Mouse (Mus musculus): ENCODE measurements around the gene Hist1h2ag. TPM values are rescaled to one million over a fixed set of nuclear protein-coding genes. Genes with fewer than 3 reads are reported as not detected.

Gene Hist1h2ag
- not detected for polyA plus RNA-seq (2015; fragmentation: Illumina TruSeq; extraction: RNeasy Lipid Tissue Mini Kit (QIAGEN cat#74804); ENCODE audit: insufficient read depth, low replicate concordance)

DNA sequence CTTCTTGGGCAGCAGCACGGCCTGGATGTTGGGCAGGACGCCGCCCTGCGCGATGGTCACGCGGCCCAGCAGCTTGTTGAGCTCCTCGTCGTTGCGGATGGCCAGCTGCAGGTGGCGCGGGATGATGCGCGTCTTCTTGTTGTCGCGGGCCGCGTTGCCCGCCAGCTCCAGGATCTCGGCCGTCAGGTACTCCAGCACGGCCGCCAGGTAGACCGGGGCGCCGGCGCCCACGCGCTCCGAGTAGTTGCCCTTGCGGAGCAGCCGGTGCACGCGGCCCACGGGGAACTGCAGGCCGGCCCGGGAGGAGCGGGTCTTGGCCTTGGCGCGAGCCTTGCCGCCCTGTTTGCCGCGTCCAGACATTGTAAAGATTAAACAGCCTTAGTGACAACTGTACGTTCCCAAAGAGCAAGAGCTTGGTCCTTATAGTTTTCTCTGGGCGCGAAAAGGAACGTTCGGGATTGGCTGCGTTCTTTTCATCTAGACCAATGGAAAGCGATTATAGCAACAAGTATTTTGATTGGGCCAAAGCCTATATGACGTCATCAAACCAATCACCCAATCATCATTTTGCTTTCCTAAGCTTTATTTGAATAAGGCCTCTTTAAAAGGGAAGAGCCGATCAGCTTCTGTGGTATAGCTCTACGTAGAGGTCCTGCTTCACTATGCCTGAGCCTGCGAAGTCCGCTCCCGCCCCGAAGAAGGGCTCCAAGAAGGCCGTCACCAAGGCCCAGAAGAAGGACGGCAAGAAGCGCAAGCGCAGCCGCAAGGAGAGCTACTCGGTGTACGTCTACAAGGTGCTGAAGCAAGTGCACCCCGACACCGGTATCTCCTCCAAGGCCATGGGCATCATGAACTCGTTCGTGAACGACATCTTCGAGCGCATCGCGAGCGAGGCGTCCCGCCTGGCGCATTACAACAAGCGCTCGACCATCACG, at the start of gene Hist1h2ag, which contains the start of gene Hist1h2bj:
Gene Hist1h2ag, minus strand, starts transcription at position 377 of the 935 bp plus-strand sequence.
Gene Hist1h2bj, plus strand, starts transcription at position 647 of the 935 bp plus-strand sequence.

DNA sequence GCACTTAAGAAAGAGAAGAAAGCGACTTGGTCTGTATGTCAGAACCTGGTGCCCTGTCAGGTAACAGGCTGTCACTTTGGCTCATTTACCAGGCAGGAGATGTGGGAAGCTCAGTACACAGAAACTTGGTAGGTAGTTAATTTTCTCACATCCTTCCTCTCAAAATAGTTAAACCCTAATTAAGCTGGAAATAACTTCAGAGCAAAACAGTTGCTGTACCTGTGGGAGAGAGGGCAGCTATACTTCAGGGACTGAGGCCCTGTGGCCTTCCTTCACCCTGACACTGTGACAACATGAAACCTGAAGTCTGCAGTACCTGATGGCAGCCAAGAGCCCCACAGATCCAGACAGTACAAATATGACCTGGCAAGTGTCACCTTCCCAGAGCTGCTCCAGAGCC, 41.4 kb upstream of the Hist1h2ag start, which contains the start of gene Vmn1r188:
Gene Vmn1r188, plus strand, starts transcription at position 301 of the 400 bp plus-strand sequence.

GRCm38 (mm10) chr13:22041142-22041536, 1.6 kb downstream of the Hist1h2ag start, which contains the start of gene Hist1h4i:
Gene Hist1h4i (minus strand): TSS chr13:22041362.

GRCm38 (mm10) chr13:22035267-22036148, 7.2 kb downstream of the Hist1h2ag start, which contains the start of the genes Hist1h2ah and Hist1h2bk:
Gene Hist1h2ah (minus strand): TSS chr13:22035568.
Gene Hist1h2bk (plus strand): TSS chr13:22035870.

GRCm38 (mm10) chr13:22009642-22010041, 33.1 kb downstream of the Hist1h2ag start, which contains the start of gene Prss16:
Gene Prss16 (minus strand): TSS chr13:22009742.

Other genes starting within 250 kb of the Hist1h2ag start
- 1.1 TPM for gene Hist1h2bq, start 232.7 kb downstream of the Hist1h2ag start, polyA plus RNA-seq (2015; fragmentation: Illumina TruSeq; extraction: RNeasy Lipid Tissue Mini Kit (QIAGEN cat#74804); ENCODE audit: insufficient read depth, low replicate concordance)
- gene Hist1h2ao, start 232.5 kb downstream of the Hist1h2ag start, polyA plus RNA-seq (2015; fragmentation: Illumina TruSeq; extraction: RNeasy Lipid Tissue Mini Kit (QIAGEN cat#74804); ENCODE audit: insufficient read depth, low replicate concordance) = not detected
- not detected for gene Hist1h4m, start 231.2 kb downstream of the Hist1h2ag start, polyA plus RNA-seq (2015; fragmentation: Illumina TruSeq; extraction: RNeasy Lipid Tissue Mini Kit (QIAGEN cat#74804); ENCODE audit: insufficient read depth, low replicate concordance)
- not detected for gene Hist1h4n, start 210.7 kb downstream of the Hist1h2ag start, polyA plus RNA-seq (2015; fragmentation: Illumina TruSeq; extraction: RNeasy Lipid Tissue Mini Kit (QIAGEN cat#74804); ENCODE audit: insufficient read depth, low replicate concordance)
- gene Hist1h2ap, start 209.4 kb downstream of the Hist1h2ag start, polyA plus RNA-seq (2015; fragmentation: Illumina TruSeq; extraction: RNeasy Lipid Tissue Mini Kit (QIAGEN cat#74804); ENCODE audit: insufficient read depth, low replicate concordance) = not detected
- gene Hist1h2br, start 209.2 kb downstream of the Hist1h2ag start, polyA plus RNA-seq (2015; fragmentation: Illumina TruSeq; extraction: RNeasy Lipid Tissue Mini Kit (QIAGEN cat#74804); ENCODE audit: insufficient read depth, low replicate concordance) = 0.81 TPM
- gene Zfp184, start 97.8 kb downstream of the Hist1h2ag start, polyA plus RNA-seq (2015; fragmentation: Illumina TruSeq; extraction: RNeasy Lipid Tissue Mini Kit (QIAGEN cat#74804); ENCODE audit: insufficient read depth, low replicate concordance) = 1.2 TPM
- gene Pom121l2, start 61.8 kb downstream of the Hist1h2ag start, polyA plus RNA-seq (2015; fragmentation: Illumina TruSeq; extraction: RNeasy Lipid Tissue Mini Kit (QIAGEN cat#74804); ENCODE audit: insufficient read depth, low replicate concordance) = not detected
- 1.6 TPM for gene Prss16, start 33.2 kb downstream of the Hist1h2ag start, polyA plus RNA-seq (2015; fragmentation: Illumina TruSeq; extraction: RNeasy Lipid Tissue Mini Kit (QIAGEN cat#74804); ENCODE audit: insufficient read depth, low replicate concordance)
- gene Hist1h2ah, start 7.4 kb downstream of the Hist1h2ag start, polyA plus RNA-seq (2015; fragmentation: Illumina TruSeq; extraction: RNeasy Lipid Tissue Mini Kit (QIAGEN cat#74804); ENCODE audit: insufficient read depth, low replicate concordance) = not detected
- gene Hist1h2bk, start 7.1 kb downstream of the Hist1h2ag start, polyA plus RNA-seq (2015; fragmentation: Illumina TruSeq; extraction: RNeasy Lipid Tissue Mini Kit (QIAGEN cat#74804); ENCODE audit: insufficient read depth, low replicate concordance) = not detected
- 7.6 TPM for gene Hist1h4i, start 1.6 kb downstream of the Hist1h2ag start, polyA plus RNA-seq (2015; fragmentation: Illumina TruSeq; extraction: RNeasy Lipid Tissue Mini Kit (QIAGEN cat#74804); ENCODE audit: insufficient read depth, low replicate concordance)
- not detected for gene Hist1h2bj, start 270 bp upstream of the Hist1h2ag start, polyA plus RNA-seq (2015; fragmentation: Illumina TruSeq; extraction: RNeasy Lipid Tissue Mini Kit (QIAGEN cat#74804); ENCODE audit: insufficient read depth, low replicate concordance)
- not detected for gene Vmn1r188, start 41.5 kb upstream of the Hist1h2ag start, polyA plus RNA-seq (2015; fragmentation: Illumina TruSeq; extraction: RNeasy Lipid Tissue Mini Kit (QIAGEN cat#74804); ENCODE audit: insufficient read depth, low replicate concordance)
- not detected for gene Vmn1r189, start 62.9 kb upstream of the Hist1h2ag start, polyA plus RNA-seq (2015; fragmentation: Illumina TruSeq; extraction: RNeasy Lipid Tissue Mini Kit (QIAGEN cat#74804); ENCODE audit: insufficient read depth, low replicate concordance)
- gene Vmn1r191, start 141.0 kb upstream of the Hist1h2ag start, polyA plus RNA-seq (2015; fragmentation: Illumina TruSeq; extraction: RNeasy Lipid Tissue Mini Kit (QIAGEN cat#74804); ENCODE audit: insufficient read depth, low replicate concordance) = not detected
- gene Vmn1r192, start 148.2 kb upstream of the Hist1h2ag start, polyA plus RNA-seq (2015; fragmentation: Illumina TruSeq; extraction: RNeasy Lipid Tissue Mini Kit (QIAGEN cat#74804); ENCODE audit: insufficient read depth, low replicate concordance) = not detected
- gene Vmn1r193, start 180.2 kb upstream of the Hist1h2ag start, polyA plus RNA-seq (2015; fragmentation: Illumina TruSeq; extraction: RNeasy Lipid Tissue Mini Kit (QIAGEN cat#74804); ENCODE audit: insufficient read depth, low replicate concordance) = not detected
- gene Vmn1r194, start 201.3 kb upstream of the Hist1h2ag start, polyA plus RNA-seq (2015; fragmentation: Illumina TruSeq; extraction: RNeasy Lipid Tissue Mini Kit (QIAGEN cat#74804); ENCODE audit: insufficient read depth, low replicate concordance) = not detected
- gene Vmn1r195, start 227.6 kb upstream of the Hist1h2ag start, polyA plus RNA-seq (2015; fragmentation: Illumina TruSeq; extraction: RNeasy Lipid Tissue Mini Kit (QIAGEN cat#74804); ENCODE audit: insufficient read depth, low replicate concordance) = not detected
- not detected for gene Vmn1r196, start 247.0 kb upstream of the Hist1h2ag start, polyA plus RNA-seq (2015; fragmentation: Illumina TruSeq; extraction: RNeasy Lipid Tissue Mini Kit (QIAGEN cat#74804); ENCODE audit: insufficient read depth, low replicate concordance)